Mouse (Mus musculus) ES-Bruce4 (cell line): ENCODE results near the gene Prss8.

ENCODE experiments used
- CTCF ChIP-seq: IDR thresholded peaks from one replicate; pipeline ENCODE4 v1.8.1; 2011; ENCODE audit warnings: low read depth, low read length
- POLR2A ChIP-seq: IDR thresholded peaks from one replicate; pipeline ENCODE4 v1.8.1; 2011; ENCODE audit warnings: low read length; ENCODE audit not compliant: insufficient read depth

GRCm38 (mm10) chr7:127925252-127925651 is 4.7 kb downstream of the Prss8 start:
- TF ChIP-seq CTCF (no peak), POLR2A (no peak)
